Mouse (Mus musculus) urinary bladder, postnatal 4 days (tissue): ENCODE results near the gene Cgn.

ENCODE experiments used
- DNase-seq, 2 experiments: peaks; one replicate each; pipeline ENCODE4 v3.0.0; 2021 to 2022; ENCODE audit warnings: low spot score in 2 of 2

The Cgn gene

DNA sequence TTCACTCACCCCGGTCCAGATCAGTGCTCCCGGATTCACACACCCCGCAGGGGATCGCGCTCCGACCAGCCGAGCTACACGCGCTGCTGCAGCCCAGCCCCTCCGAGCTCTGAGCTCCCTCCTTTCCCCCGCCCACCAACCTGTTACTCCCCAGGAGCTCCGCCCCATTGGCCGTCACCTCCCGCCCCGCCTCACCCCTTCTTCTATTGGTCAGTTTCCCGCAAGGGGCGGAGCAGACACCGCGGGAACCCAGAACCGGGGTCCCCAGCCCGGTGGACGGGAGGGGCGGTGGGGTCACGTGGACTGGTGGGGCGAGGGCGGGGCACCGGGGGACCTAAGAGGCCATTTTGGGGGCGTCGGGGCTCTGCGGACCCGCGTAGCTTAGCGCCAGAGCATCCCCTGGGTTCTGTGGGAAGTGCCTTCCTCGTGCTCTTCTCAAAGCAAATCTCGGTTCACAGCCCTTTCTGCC is at the start of gene Cgn:
TSS of gene Cgn (minus strand) at position 126 of the 469 bp plus-strand sequence.
- peak; percentile 92 to 93 for DNase-seq

- DNase-seq: no peak
These were observed 49.1 kb upstream of the Cgn start for GRCm38 (mm10) chr3:94835396-94835795.

- DNase-seq: no peak
These were observed 47.1 kb upstream of the Cgn start for GRCm38 (mm10) chr3:94833358-94833757.

GRCm38 (mm10) chr3:94832701-94833100 is 46.4 kb upstream of the Cgn start:
- DNase-seq: no peak

GRCm38 (mm10) chr3:94832100-94832499 is 45.8 kb upstream of the Cgn start:
- no peak for DNase-seq

GRCm38 (mm10) chr3:94824110-94824509 is 37.8 kb upstream of the Cgn start:
- DNase-seq: no peak

GRCm38 (mm10) chr3:94822082-94822481 is 35.8 kb upstream of the Cgn start:
- no peak for DNase-seq

DNA sequence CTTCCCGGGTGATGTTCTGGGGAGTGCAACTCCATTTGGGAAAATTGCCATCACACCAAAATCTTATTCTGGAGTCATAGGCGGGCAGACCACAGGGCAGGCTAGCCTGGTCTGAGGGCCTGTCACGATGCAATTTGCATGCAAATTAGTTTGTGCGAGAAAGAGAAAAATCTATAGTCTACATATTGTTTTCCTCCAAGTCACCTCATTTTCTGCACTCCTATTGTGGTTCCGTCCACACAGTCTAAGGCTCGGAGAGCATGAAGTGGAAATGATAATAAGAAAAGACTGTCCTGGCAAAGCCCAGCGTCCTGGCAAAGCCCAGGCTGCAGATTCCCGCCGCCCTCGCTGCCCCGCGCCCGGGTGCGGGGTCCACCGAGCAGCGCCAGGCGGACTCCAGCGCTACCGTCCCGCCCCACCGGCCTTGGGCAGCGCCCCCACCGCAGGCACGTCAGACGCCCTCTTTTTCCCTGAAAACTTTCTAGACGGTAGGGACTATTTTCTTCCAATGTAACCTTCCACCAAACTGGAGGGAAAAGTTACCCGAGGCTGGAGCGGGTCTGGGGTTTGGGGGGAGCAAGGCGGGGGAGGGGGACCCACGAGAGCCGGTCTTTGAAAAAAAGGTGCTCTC is 34.8 kb upstream of the Cgn start:
- DNase-seq: peak; percentile 50 to 64

- DNase-seq: no peak
These were observed 33.4 kb upstream of the Cgn start for GRCm38 (mm10) chr3:94819452-94820425.

DNA sequence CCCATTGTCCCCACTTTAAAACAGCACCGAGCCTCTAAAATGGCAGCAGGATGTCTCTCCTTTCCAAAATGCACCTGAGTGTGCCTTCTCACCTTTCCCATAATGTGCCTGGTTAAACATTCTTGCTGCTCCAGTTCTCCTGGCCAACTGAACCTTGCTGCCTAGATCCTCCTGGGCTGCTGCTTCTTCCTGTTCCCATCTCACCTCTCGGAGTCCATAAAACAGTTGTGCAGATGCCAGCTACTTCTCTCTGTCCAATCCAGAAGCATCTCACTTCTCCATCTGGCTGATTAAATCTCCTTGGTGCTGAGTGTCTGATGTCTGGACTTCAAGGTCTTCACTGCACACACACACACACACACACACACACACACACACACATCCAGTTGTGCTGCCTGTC is 31.4 kb upstream of the Cgn start:
- DNase-seq: no peak

DNA sequence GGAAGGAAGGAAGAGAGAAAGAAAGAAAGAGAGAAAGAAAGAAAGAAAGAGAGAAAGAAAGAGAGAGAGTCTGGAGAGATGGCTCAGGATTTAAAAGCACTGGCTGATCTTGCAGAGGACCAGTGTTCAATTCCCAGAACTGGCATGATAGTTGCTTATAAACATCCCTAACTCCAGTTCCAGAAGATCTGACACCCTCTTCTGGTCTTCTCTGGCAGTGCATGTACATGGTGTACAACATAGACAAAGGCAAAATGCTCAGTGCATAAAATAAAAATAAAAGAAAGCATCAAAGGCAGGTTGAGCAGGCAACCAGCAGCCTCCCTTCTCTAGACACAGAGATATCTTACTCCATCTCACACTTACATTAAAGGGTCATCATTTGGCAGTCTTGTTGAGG is 29.3 kb upstream of the Cgn start:
- DNase-seq: no peak

DNA sequence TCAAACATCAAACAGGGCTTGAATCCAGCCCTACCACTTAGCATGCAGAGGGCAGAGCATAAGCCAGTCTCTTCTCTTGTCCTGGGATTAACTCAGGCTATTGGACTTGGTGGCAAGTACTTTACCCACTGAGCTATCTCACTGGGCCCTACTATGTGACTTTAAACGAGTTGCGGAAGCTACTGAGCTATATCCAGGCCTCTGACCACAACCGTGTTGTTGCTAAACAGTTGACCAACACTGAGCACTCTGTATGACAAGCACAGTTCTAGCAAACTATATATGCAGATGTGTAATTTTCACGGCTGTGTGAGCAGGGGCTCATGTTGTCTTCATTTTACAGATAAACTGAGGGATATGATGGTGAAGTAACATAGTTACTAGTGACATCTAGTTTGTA is 28.4 kb upstream of the Cgn start:
- DNase-seq: no peak

DNA sequence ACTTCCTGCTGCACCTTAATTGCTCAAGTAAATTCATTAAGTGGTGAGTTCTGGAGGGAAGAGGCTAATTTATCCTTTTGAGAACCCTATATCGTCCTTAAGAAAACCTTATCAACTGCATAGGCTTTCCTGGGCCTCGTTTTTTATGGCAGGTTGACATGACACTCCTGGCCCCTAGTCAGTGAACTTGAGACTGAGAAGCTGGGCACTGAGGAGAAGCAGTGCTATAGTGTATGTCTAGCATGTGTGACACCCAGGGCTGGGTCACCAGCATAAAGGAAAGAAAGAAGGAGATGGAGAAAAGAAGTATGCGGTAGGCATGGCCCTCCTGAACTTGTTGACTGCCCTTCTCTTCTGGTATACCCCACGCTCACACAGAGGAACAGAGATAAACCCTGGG is 27.8 kb upstream of the Cgn start:
- no peak for DNase-seq

DNA sequence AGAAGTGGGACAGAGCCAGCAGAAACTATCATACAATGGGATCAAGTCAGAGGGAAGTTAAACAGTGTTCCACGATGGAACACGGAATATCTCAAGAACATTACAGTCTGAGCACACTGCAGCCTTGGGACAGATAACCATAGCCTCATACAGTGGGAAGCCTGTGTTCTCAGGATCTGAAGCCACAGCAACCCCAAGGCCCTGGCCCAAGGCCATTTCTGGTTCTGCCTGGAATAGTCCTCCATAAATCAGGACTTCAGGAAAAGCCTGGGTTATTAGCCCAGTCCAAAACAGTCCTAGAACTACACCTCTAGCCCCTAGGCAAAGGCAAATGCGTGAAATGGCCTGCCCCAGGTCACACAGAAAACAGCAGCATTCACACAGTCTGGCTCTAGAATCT is 27.4 kb upstream of the Cgn start:
- peak in 1 of 2 experiments; percentile 41 for DNase-seq

DNA sequence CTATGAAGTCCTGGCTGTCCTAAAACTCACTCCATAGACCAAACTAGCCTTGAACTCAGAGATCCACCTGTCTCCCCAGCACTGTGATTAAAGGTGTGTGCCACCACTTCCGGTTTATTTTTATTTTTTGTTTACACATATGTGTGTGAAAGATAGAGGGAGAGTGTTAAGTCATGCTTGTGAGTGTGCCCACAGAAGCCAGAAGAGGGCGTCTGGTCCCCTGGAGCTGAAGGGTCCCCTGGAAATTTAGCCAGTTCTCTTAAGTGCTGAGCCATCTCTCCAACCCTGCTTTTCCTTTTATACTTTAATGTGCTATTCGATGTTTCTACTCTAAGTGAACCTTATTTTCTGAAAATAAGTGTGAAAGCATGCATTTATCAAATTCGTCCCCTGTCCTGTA is 25.3 kb upstream of the Cgn start:
- DNase-seq: no peak

- no peak for DNase-seq
These were observed 22.0 kb upstream of the Cgn start for GRCm38 (mm10) chr3:94808296-94808695.

GRCm38 (mm10) chr3:94804976-94805375 is 18.7 kb upstream of the Cgn start:
- DNase-seq: no peak

DNA sequence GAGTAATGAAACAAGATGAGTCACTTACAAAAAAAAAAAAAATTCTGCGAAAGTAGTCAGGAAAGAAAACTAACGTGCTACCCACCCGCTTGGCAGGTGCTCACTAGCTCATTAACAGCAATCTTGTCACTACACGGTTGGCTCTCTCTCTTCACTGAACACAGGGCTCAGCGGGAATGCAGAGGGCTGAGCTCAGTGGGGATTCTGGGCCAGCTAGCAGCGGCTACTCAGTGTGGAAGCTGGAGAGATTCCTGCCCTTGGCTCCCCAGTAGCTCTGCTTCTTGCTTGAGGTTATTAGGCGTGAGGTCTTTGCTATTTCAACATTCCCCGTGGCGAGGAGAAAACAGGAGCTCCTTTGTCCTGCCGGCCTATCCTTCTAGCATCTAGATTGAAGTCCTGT is 17.9 kb upstream of the Cgn start:
- DNase-seq: no peak

GRCm38 (mm10) chr3:94796181-94796580 is 9.9 kb upstream of the Cgn start:
- no peak for DNase-seq

GRCm38 (mm10) chr3:94795596-94796140 is 9.4 kb upstream of the Cgn start:
- DNase-seq: no peak

- DNase-seq: no peak
These were observed 8.1 kb upstream of the Cgn start for GRCm38 (mm10) chr3:94794359-94794758.

DNA sequence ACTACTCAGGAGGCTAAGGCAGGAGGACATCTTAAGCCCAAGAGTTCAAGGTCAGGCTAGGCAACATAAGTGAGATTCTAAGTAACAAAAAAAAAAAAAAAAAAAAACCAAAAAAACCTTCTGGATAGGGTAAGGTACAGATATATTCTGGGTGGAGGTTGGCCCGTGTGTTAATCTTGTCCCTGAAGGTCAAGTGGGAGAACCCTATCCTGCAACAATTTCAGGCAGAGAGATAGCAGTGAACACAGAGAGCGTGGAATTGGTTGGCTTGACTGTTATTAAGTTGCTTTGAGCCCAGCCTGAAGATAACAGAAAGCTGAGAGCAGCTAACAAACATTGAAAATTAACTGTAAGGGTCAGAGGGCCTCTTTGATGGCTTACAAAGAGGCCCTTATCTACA is 7.4 kb upstream of the Cgn start:
- no peak for DNase-seq

DNA sequence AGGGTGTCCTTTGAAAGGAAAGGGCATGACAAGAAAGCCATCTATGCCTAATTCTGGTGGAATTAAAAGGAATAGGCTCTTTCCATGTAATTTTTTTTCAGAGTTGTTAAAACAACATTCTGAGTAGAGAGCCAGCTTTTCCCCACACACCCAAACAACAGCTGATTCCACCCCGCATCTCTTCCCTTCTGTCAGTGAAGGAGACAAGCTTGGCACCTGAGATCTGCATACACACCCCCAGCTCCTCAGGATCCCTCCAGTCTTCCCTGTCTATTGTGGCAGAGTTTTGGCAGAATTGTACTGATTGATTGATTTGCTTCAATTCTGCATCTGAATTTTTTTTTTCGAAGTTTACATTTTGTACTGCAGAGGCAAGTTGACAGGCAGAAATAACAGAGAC is 6.0 kb upstream of the Cgn start:
- DNase-seq: no peak
